Mouse (Mus musculus) kidney, embryonic 16.5 days (tissue): ENCODE measurements around the gene Srgap3. TPM values are rescaled to one million over a fixed set of nuclear protein-coding genes. Genes with fewer than 3 reads are reported as not detected.

Source experiments
- ATAC-seq: fragments of 200-750 bp; cut with Nextera tagmentation; 2 replicates; pipeline ENCODE4 v1.8.0; 2017; ENCODE audit warnings: moderate TSS enrichment; ENCODE audit not compliant: low FRiP score, low TSS enrichment
- H3K27ac ChIP-seq: fragments of 300-500 bp; sonication (generic); 2 replicates; pipeline ENCODE4 v1.5.1; 2014; ENCODE audit warnings: low read length
- H3K27me3 ChIP-seq: fragments of 300-500 bp; sonication (generic); 2 replicates; pipeline ENCODE4 v1.6.1; 2014; ENCODE audit warnings: low read length, control low read depth, mixed read lengths; ENCODE audit not compliant: insufficient read depth
- H3K36me3 ChIP-seq: fragments of 300-500 bp; sonication (generic); 2 replicates; pipeline ENCODE4 v1.6.1; 2014; ENCODE audit warnings: low read length, control low read depth, mixed read lengths; ENCODE audit not compliant: insufficient read depth
- H3K4me1 ChIP-seq: fragments of 300-500 bp; sonication (generic); 2 replicates; pipeline ENCODE4 v1.6.1; 2014; ENCODE audit warnings: low read length, control low read depth, mixed read lengths; ENCODE audit not compliant: insufficient read depth
- H3K4me2 ChIP-seq: fragments of 300-500 bp; sonication (generic); replicated peaks from 2 replicates; pipeline ENCODE4 v1.6.1; 2014; ENCODE audit warnings: low read depth, low read length
- H3K4me3 ChIP-seq: fragments of 300-500 bp; sonication (generic); 2 replicates; pipeline ENCODE4 v1.5.1; 2014; ENCODE audit warnings: mild to moderate bottlenecking, low read length
- H3K9ac ChIP-seq: fragments of 300-500 bp; sonication (generic); replicated peaks from 2 replicates; pipeline ENCODE4 v1.6.1; 2014; ENCODE audit warnings: low read length
- H3K9me3 ChIP-seq: fragments of 300-500 bp; sonication (generic); 2 replicates; pipeline ENCODE4 v1.6.1; 2016; ENCODE audit warnings: low read length, control low read depth
- WGBS: fragments of 180-500 bp; shearing (Covaris S2); extraction: QIAGEN DNeasy Blood & Tissue Kit; methylation state at CpG from one replicate; pipeline ENCODE4 v1.1.7; 2014; 5-methylcytosine and 5-hydroxymethylcytosine counted together
- polyA plus RNA-seq: library from polyadenylated mRNA; unstranded; fragments of >200 nt; fragmentation: Nextera tagmentation; extraction: Ambion mirVana; gene quantifications from 2 replicates; pipeline ENCODE4 v1.2.1, GENCODE M21; 2015

Gene Srgap3
- polyA plus RNA-seq, 1 experiment from 2014 or later = 3.9 TPM

GRCm38 (mm10) chr6:112899711-112900110, 47.4 kb downstream of the Srgap3 start:
- Histone ChIP-seq H3K9ac (no peak overlapping the region), H3K4me1 (peaks cover 9% of the 10 kb centered on the region; the same call in 1 of the 2 replicates)
- 80% methylated on average over 1 of the region's 1 CpGs for WGBS

DNA sequence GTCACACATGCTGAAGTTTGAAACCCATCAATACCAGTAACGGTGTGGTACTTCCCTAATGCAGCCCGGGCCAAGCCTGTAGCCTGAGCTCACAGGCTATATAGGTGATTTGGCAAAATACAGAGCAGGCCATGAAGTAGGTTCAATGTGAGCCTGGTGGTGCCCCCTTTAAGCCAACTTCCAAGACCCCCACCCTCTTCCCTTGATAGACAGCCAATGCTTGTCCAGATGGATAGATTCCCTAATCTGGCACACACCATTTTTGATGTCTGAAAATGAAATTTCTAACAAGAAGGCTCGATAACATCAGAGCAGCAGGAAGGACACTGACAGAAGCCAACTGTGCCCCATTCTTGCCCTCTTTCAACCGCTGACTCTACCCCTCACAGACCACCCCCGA, 47.8 kb downstream of the Srgap3 start:
- Histone ChIP-seq H3K4me1 (peaks cover 9% of the 10 kb centered on the region; the same call in 1 of the 2 replicates), H3K27ac (no peak overlapping the region), H3K27me3 (no peaks in the 10 kb centered on the region), H3K9ac (no peak overlapping the region), H3K36me3 (no peaks in the 10 kb centered on the region), H3K4me2 (no peak overlapping the region), H3K9me3 (no peaks in the 10 kb centered on the region), H3K4me3 (no peak overlapping the region)
- no peak for ATAC-seq
- 87% methylated on average over 5 of the region's 5 CpGs for WGBS

More at GRCm38 (mm10) chr6:112899711-112900110, 47.4 kb downstream of the Srgap3 start:
- Histone ChIP-seq H3K36me3 (no peaks in the 10 kb centered on the region), H3K4me2 (no peak overlapping the region), H3K4me3 (no peak overlapping the region), H3K9me3 (no peaks in the 10 kb centered on the region), H3K27ac (no peak overlapping the region), H3K27me3 (no peaks in the 10 kb centered on the region)
- ATAC-seq = no peak

GRCm38 (mm10) chr6:112898435-112898834, 48.6 kb downstream of the Srgap3 start:
- Histone ChIP-seq H3K4me3 (no peak overlapping the region), H3K4me1 (peaks cover 9% of the 10 kb centered on the region; the same call in 1 of the 2 replicates), H3K36me3 (no peaks in the 10 kb centered on the region), H3K9me3 (no peaks in the 10 kb centered on the region), H3K4me2 (no peak overlapping the region), H3K27me3 (no peaks in the 10 kb centered on the region), H3K9ac (no peak overlapping the region), H3K27ac (no peak overlapping the region)
- ATAC-seq = no peak
- 54% methylated on average over 4 of the region's 4 CpGs for WGBS

- 51% methylated on average over 11 of the region's 11 CpGs for WGBS
- H3K4me1 ChIP-seq = peaks cover 9% of the 10 kb centered on the region; the same call in 1 of the 2 replicates
- no peak overlapping the region for H3K9ac ChIP-seq
- H3K4me3 ChIP-seq = no peak overlapping the region
- no peaks in the 10 kb centered on the region for H3K36me3 ChIP-seq
- no peak for ATAC-seq
- no peaks in the 10 kb centered on the region for H3K9me3 ChIP-seq
- H3K4me2 ChIP-seq = no peak overlapping the region
- no peaks in the 10 kb centered on the region for H3K27me3 ChIP-seq
- H3K27ac ChIP-seq = no peak overlapping the region
Measured at GRCm38 (mm10) chr6:112896372-112896771, 50.7 kb downstream of the Srgap3 start.

GRCm38 (mm10) chr6:112890331-112890751, 56.7 kb downstream of the Srgap3 start:
- Histone ChIP-seq H3K27me3 (no peaks in the 10 kb centered on the region), H3K4me3 (no peak overlapping the region), H3K27ac (no peak overlapping the region), H3K4me1 (no peaks in the 10 kb centered on the region), H3K9ac (no peak overlapping the region), H3K4me2 (no peak overlapping the region), H3K36me3 (no peaks in the 10 kb centered on the region), H3K9me3 (no peaks in the 10 kb centered on the region)
- ATAC-seq = no peak
- 77% methylated on average over 2 of the region's 2 CpGs for WGBS

DNA sequence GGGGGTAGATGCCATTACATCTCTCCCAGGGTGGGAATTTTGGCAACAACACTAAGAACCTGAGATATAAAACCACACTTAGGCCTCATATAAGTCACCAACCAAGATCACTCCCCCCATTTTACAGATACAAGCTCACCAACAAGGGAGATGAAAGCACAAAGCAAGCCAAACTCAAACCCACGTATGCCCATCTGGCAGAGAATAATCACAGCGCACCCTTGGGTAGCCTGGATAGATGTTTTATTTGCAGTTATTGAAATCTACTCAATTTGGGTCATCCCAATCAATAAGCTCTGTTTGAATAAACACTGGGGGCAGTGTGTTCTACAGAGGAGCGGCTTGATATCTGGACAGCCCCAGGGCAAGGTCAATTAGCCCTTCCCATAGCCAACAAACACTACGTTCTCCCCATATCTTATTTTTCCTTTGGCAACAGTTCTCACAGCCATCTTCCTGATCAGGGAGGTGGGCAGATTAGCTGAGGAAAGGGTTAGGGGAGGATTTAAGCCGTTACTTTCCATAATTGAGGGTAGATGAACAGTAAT, 63.4 kb downstream of the Srgap3 start:
- peaks cover 14% of the 10 kb centered on the region for H3K4me1 ChIP-seq
- H3K9ac ChIP-seq = no peak overlapping the region
- 83% methylated on average over 5 of the region's 5 CpGs for WGBS
- H3K4me3 ChIP-seq = no peak overlapping the region
- H3K9me3 ChIP-seq = no peaks in the 10 kb centered on the region
- H3K27ac ChIP-seq = no peak overlapping the region
- H3K27me3 ChIP-seq = no peaks in the 10 kb centered on the region
- no peak for ATAC-seq
- no peak overlapping the region for H3K4me2 ChIP-seq
- no peaks in the 10 kb centered on the region for H3K36me3 ChIP-seq

DNA sequence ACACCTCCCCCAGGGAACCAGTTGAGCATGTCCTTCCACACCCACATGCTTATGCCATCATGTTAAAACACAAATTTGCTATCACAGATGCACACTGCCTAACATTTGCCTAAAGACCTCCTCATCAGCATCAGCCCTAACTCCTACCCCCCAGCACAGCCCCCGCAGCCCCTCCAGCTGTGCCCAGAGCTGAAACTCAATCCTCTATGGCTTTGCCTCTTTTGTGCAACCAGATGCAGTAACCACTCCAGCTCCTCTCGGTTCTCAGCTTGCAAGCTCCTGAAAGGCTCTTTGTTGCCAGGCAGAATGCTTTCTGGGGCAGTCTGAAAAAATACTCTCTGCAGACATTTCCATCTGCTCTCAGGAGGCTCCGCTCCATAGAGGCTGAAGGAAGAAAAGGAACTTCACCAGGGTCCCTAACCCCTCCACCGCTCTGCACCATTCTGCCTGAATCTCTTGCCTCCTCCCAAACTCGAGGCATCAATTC, 67.0 kb downstream of the Srgap3 start:
- peak; percentile 85 for ATAC-seq
- Histone ChIP-seq H3K36me3 (no peaks in the 10 kb centered on the region), H3K27me3 (no peaks in the 10 kb centered on the region), H3K4me3 (no peak overlapping the region), H3K4me1 (peaks cover 14% of the 10 kb centered on the region), H3K9me3 (no peaks in the 10 kb centered on the region), H3K9ac (0 out of 2 replicates have a peak overlapping the region, but pooled peaks have one; percentile 11), H3K27ac (peak overlapping the region; percentile 31; the same call in 1 of the 2 replicates), H3K4me2 (no peak overlapping the region)
- 27% methylated on average over 5 of the region's 5 CpGs for WGBS

DNA sequence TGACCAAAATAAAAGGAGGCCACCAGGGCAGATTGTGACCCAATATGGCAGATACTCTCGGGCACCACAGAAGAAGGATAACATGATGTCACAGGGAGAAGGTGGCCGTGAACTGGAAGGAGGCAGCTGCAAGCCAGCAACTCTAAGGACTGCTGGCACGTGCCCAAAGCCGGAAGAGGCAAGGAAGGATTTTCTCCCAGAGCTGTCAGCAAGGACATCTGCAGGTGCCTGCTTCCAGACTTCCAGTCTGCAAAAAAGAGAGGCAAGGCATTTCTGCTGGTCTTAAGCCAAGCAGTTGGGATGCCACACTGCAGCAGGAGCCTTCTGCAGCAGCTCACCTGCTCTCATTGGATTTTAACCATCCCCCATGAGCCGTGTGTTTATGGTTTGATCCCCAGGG, 67.9 kb downstream of the Srgap3 start:
- Histone ChIP-seq H3K4me3 (no peak overlapping the region), H3K27ac (no peak overlapping the region), H3K4me1 (peaks cover 14% of the 10 kb centered on the region), H3K9me3 (no peaks in the 10 kb centered on the region), H3K9ac (no peak overlapping the region), H3K36me3 (no peaks in the 10 kb centered on the region), H3K27me3 (no peaks in the 10 kb centered on the region), H3K4me2 (no peak overlapping the region)
- ATAC-seq = no peak
- WGBS = 81% methylated on average over 5 of the region's 5 CpGs

- ATAC-seq = no peak
- Histone ChIP-seq H3K4me2 (no peak overlapping the region), H3K36me3 (no peaks in the 10 kb centered on the region), H3K4me3 (no peak overlapping the region), H3K9ac (no peak overlapping the region), H3K9me3 (no peaks in the 10 kb centered on the region), H3K4me1 (peaks cover 4% of the 10 kb centered on the region; the same call in 1 of the 2 replicates), H3K27me3 (no peaks in the 10 kb centered on the region), H3K27ac (no peak overlapping the region)
- 71% methylated on average over 9 of the region's 9 CpGs for WGBS
Measured at GRCm38 (mm10) chr6:112873089-112873835, 73.8 kb downstream of the Srgap3 start.

GRCm38 (mm10) chr6:112871241-112871780, 75.8 kb downstream of the Srgap3 start:
- peak overlapping the region; percentile 41 for H3K27ac ChIP-seq
- H3K4me1 ChIP-seq = peaks cover 4% of the 10 kb centered on the region; the same call in 1 of the 2 replicates
- WGBS = 82% methylated on average over 7 of the region's 7 CpGs
- no peaks in the 10 kb centered on the region for H3K9me3 ChIP-seq
- ATAC-seq = peak; percentile 79
- H3K27me3 ChIP-seq = no peaks in the 10 kb centered on the region
- no peak overlapping the region for H3K9ac ChIP-seq
- H3K4me2 ChIP-seq = no peak overlapping the region
- no peak overlapping the region for H3K4me3 ChIP-seq
- no peaks in the 10 kb centered on the region for H3K36me3 ChIP-seq
